Mouse (Mus musculus) left cerebral cortex, postnatal 4 days (tissue): ENCODE measurements around the gene Nlrp1b. TPM values are rescaled to one million over a fixed set of nuclear protein-coding genes. Genes with fewer than 3 reads are reported as not detected.

ENCODE experiments used
- DNase-seq: peaks from one replicate; pipeline ENCODE4 v3.0.0-alpha.2; 2022
- intact Hi-C: fragments of 180-260 bp; cut with DNase I; formaldehyde crosslinking; loops from one replicate; pipeline ENCODE4 v1.15.1; 2025
- total RNA-seq, 2 experiments: library from RNA; stranded (reverse); gene quantifications; 2 replicates each; pipeline ENCODE4 v1.2.3; 2021

Nlrp1b gene
- total RNA-seq: under 1 TPM; 0.08 TPM

GRCm38 (mm10) chr11:71230684-71231480 lies at the start of gene Nlrp1b:
Gene Nlrp1b, minus strand, starts transcription at chr11:71230733.
- intact Hi-C loops: loop anchor here (2.0 kb wide), 1 partner anchor 58 kb away; no protein-coding TSS in a partner anchor
- no peak for DNase-seq

GRCm38 (mm10) chr11:71261036-71261435 lies 30.5 kb upstream of the Nlrp1b start:
- intact Hi-C loops: no loop called here
- no peak for DNase-seq

GRCm38 (mm10) chr11:71251333-71251732 lies 20.8 kb upstream of the Nlrp1b start:
- DNase-seq: no peak
- intact Hi-C loops: no loop called here

- intact Hi-C loops: no loop called here
- DNase-seq: no peak
Observed at GRCm38 (mm10) chr11:71224614-71225013, 5.9 kb downstream of the Nlrp1b start.

DNA sequence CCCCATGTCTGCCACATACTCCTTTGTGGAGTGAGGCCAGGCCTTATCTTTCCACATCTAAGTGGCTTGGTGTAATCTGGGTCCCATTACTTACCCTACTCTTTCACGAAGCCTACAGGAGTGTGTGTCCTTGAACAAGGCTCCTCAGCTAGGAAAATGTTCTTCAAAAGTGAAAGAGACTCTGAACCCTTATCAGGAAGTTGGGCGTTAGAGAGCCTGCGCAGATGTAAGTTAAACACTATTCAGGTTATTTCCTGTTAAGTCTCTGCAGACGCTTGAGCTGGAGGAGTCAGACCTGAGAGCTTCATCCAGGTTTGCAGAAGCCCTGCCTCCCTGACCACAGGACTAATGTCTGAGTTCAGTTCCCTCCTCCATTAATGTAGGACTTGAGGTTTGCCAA lies 27.8 kb downstream of the Nlrp1b start:
- DNase-seq: no peak
- intact Hi-C loops: no loop called here

DNA sequence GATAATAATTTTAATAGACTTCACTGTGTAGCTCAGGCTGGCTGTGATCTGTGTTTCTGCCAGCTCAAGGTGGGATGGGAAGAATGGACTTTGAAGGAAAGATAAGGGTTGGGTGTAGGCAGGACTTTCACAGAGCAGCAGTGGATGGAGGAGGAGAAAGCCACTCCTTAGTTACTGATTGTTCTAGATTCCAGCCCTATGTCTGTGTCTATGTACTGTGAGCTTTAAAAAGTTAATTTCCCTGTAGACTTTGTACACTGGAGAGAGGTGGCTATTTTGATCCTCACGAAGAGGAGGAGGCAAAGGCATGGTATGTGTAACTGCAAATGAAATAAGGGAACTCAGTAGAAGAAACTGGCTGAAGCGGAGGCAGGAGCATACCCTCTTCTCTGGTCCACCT lies 31.2 kb downstream of the Nlrp1b start:
- intact Hi-C loops: no loop called here
- DNase-seq: no peak

DNA sequence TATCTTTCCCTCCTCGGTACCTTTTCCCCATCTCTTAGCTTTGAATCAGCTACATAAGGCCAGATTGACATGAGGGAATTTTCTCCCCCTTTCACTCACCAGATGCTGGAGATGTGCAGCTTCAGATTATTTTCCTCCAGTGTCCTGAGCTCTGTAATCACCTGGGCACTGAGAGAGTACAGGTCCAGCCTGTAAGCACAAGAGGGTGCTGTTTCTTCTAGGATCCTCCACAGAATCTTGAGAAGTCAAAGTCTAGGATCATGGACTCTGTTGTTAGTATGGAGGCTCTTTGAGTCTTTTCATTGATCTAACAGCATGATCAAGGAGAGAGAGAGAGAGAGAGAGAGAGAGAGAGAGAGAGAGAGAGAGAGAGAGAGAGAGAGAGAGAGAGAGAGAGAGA lies 60.9 kb downstream of the Nlrp1b start:
- intact Hi-C loops: no loop called here
- no peak for DNase-seq

DNA sequence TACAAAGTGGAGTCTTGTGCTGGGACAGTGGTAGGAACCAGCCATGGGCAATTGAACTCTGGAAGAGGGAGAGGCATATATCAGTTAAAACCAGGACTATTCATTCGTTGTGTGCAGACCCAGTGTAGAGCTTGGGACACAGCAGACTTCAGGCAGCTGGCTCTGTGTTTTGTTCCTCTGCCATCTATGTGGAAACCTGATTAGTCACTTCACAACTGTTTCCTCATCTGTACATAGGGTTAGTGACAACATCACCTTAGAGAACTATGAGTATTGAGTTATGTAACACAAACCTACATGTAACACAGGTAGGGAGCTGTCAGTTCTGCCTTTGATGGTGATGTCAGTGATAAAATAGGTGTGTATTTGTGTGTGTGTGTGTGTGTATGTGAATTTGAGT lies 66.4 kb downstream of the Nlrp1b start:
- intact Hi-C loops: no loop called here
- DNase-seq: no peak

- intact Hi-C loops: loop anchor here (5.0 kb wide), 1 partner anchor 137 kb away; no protein-coding TSS in a partner anchor
- no peak for DNase-seq
Observed at GRCm38 (mm10) chr11:71159439-71160136, 70.9 kb downstream of the Nlrp1b start.

DNA sequence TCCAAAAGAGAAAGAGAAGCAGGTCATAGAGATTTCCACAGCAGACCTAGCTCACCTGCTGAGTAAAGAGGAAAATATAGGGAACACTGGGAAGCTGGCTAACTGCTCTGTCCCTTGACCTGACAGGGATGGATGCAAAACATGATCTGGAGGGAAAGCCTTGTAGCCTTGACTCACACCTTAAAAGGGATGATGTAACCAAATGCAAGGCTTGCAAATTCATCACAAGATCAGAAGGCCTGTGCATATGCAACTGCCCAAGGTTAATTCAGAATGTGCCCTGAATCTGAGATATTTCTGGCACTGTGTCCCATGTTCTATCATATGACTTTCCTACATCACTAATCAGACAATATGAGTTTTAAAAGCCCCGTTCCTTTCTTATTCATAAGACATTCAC lies 75.3 kb downstream of the Nlrp1b start:
- DNase-seq: no peak
- intact Hi-C loops: loop anchor here (5.0 kb wide), 1 partner anchor 133 kb away; no protein-coding TSS in a partner anchor

- intact Hi-C loops: no loop called here
- DNase-seq: no peak
Observed at GRCm38 (mm10) chr11:71144661-71145060, 85.9 kb downstream of the Nlrp1b start, which contains the start of gene Nlrp1a. Gene Nlrp1a, minus strand, starts transcription at chr11:71144704.

DNA sequence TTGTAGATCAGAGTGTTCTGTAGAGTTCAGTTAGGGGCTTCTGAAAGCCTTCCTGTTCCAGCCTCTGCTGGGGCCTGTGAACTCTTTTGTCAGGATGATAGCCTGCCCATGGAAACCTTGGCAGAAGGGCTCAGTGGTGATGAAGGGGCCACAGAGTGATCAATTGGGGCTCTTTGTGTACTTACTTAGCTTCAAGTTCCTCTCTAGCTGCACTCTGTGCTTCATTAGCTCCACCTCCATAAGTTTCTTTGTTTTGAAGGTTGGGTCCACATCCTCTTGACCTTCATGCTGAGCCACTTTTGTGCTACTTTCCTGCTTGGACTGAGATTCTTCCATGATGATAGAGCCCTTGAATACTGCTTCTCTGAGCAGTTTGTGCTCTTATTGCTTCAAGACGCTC lies 88.5 kb downstream of the Nlrp1b start:
- no peak for DNase-seq
- intact Hi-C loops: no loop called here

- intact Hi-C loops: no loop called here
- no peak for DNase-seq
Observed at GRCm38 (mm10) chr11:71107128-71107527, 123.4 kb downstream of the Nlrp1b start.

DNA sequence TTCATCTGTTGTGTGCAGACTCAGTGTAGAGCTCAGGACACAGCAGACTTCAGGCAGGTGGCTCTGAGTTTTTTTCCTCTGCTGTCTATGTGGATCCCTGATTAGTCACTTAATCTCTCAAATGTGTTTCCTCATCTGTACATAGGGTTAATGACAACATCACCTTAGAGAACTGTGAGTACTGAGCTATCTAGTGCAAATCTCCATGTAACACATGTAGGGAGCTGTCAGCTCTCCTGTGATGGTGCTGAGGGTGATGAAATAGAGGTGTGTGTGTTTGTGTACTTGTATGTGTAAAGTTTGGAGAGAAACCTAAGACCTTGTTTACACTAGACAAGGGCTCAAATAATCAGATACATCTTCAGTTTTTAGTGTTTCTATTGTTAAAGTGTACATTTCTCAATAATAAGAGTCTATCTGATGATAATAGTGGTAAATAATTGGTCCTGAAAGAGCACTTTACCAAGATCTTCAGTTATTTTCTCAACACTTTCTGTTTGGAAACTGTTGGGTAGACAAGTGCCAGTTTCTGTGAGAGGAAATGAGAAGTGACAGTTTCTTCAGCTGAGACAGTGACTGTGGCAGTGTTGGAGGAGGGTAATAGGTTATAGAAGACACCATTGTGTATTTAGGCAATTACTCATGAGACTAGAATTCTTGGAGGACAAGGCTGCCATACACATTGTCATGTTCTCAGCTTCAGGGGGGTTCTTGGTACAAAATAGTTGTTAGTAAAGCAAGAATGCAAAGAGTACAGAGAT lies 124.1 kb downstream of the Nlrp1b start:
- intact Hi-C loops: no loop called here
- no peak for DNase-seq

DNA sequence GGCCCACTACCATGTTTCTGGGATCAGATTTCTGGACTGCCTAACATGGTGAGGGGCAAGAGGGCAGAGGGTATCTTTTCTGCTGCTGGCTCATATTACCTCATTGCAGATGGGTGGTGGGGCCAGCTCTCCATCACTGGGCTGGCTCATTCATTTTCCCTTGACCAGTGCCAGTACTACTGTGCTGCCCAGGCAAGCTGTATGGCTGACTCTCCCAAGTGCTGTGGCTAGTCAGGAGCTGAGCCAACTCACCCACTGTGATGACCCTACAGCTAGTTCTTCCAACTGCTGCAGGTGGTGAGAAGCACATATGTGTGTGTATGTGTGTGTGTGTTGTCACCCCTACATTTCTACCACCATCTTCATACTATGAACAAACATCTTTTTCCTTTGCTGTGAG lies 126.6 kb downstream of the Nlrp1b start:
- intact Hi-C loops: no loop called here
- peak; percentile 34 for DNase-seq

Other genes with a start within 250 kb of the Nlrp1b start
- gene C1qbp, start 247.7 kb downstream of the Nlrp1b start, total RNA-seq: 100 to 1,000 TPM; 122 to 139 TPM
- 10 to 100 TPM; 26.4 TPM for gene Dhx33, start 226.3 kb downstream of the Nlrp1b start, total RNA-seq
- 10 to 100 TPM; 13.5 to 14.5 TPM for gene Mis12, start 211.1 kb downstream of the Nlrp1b start, total RNA-seq
- 10 to 100 TPM; 23.1 to 28.8 TPM for gene Derl2, start 210.9 kb downstream of the Nlrp1b start, total RNA-seq
- gene 6330403K07Rik, start 197.2 kb downstream of the Nlrp1b start, total RNA-seq: 100 to 1,000 TPM; 252 to 265 TPM
- gene Nlrp1a, start 86.0 kb downstream of the Nlrp1b start, total RNA-seq: under 1 TPM; 0.38 to 0.44 TPM